Mouse (Mus musculus) cortical plate, adult 2 months (tissue): ENCODE results near the gene Tff2. TPM values are rescaled to one million over a fixed set of nuclear protein-coding genes. Genes with fewer than 3 reads are reported as not detected.
A peak's percentile ranks its signal among the peaks of the same experiment; 100 is the strongest.

Experiments used
- H3K27ac ChIP-seq: fragments of 200-500 bp; 2 replicates; pipeline ENCODE4 v1.5.1; 2012; ENCODE audit warnings: low read length, control low read depth, inconsistent platforms; ENCODE audit not compliant: insufficient read depth
- H3K4me1 ChIP-seq: fragments of 200-500 bp; 2 replicates; pipeline ENCODE4 v1.6.1; 2011; ENCODE audit warnings: low read length; ENCODE audit not compliant: control insufficient read depth, insufficient read depth
- H3K4me3 ChIP-seq: fragments of 200-500 bp; 2 replicates; pipeline ENCODE4 v1.5.1; 2011; ENCODE audit warnings: mild to moderate bottlenecking, low read length, control low read depth; ENCODE audit not compliant: insufficient read depth
- CTCF ChIP-seq: fragments of 200-500 bp; IDR thresholded peaks from 2 replicates; pipeline ENCODE4 v1.5.1; 2011; ENCODE audit warnings: mild to moderate bottlenecking, control low read depth, low read length; ENCODE audit not compliant: insufficient read depth; ENCODE audit errors: extremely low read depth
- POLR2A ChIP-seq: fragments of 200-500 bp; IDR thresholded peaks from 2 replicates; pipeline ENCODE4 v1.6.1; 2011; ENCODE audit warnings: mild to moderate bottlenecking, low read length, control low read depth; ENCODE audit not compliant: insufficient read depth; ENCODE audit errors: extremely low read depth
- polyA plus RNA-seq: library from polyadenylated mRNA; depleted of rRNA; stranded (reverse); fragments of >200 nt; gene quantifications from 2 replicates; pipeline ENCODE4 v1.2.3, GENCODE M21; 2012

The Tff2 gene
- polyA plus RNA-seq, 1 experiment = not detected

GRCm38 (mm10) chr17:31119429-31119828, 24.7 kb downstream of the Tff2 start:
- Histone ChIP-seq H3K4me3 (no peak overlapping the region), H3K27ac (no peak overlapping the region), H3K4me1 (no peaks in the 10 kb centered on the region)
- TF ChIP-seq CTCF (peak; percentile 88), POLR2A (no peak)

- TF ChIP-seq CTCF (no peak), POLR2A (no peak)
These were observed 26.1 kb downstream of the Tff2 start for GRCm38 (mm10) chr17:31117946-31118345.

GRCm38 (mm10) chr17:31116063-31116462, 28.0 kb downstream of the Tff2 start:
- H3K27ac ChIP-seq = no peak overlapping the region
- no peak for TF ChIP-seq CTCF
- TF ChIP-seq POLR2A = no peak
- H3K4me3 ChIP-seq = no peak overlapping the region
- no peaks in the 10 kb centered on the region for H3K4me1 ChIP-seq

More at GRCm38 (mm10) chr17:31117946-31118345, 26.1 kb downstream of the Tff2 start:
- H3K4me1 ChIP-seq = no peaks in the 10 kb centered on the region
- H3K4me3 ChIP-seq = no peak overlapping the region
- no peak overlapping the region for H3K27ac ChIP-seq

GRCm38 (mm10) chr17:31113191-31113856, 30.8 kb downstream of the Tff2 start:
- H3K4me1 ChIP-seq = no peaks in the 10 kb centered on the region
- no peak overlapping the region for H3K4me3 ChIP-seq
- no peak for TF ChIP-seq CTCF
- TF ChIP-seq POLR2A = no peak
- H3K27ac ChIP-seq = peak overlapping the region; percentile 32; the same call in 1 of the 2 replicates

GRCm38 (mm10) chr17:31108388-31108787, 35.7 kb downstream of the Tff2 start:
- Histone ChIP-seq H3K27ac (no peak overlapping the region), H3K4me1 (no peaks in the 10 kb centered on the region), H3K4me3 (no peak overlapping the region)
- TF ChIP-seq CTCF = no peak
- no peak for TF ChIP-seq POLR2A

GRCm38 (mm10) chr17:31103823-31104222, 40.3 kb downstream of the Tff2 start:
- TF ChIP-seq CTCF (no peak), POLR2A (no peak)
- Histone ChIP-seq H3K4me3 (no peak overlapping the region), H3K4me1 (peaks cover 3% of the 10 kb centered on the region), H3K27ac (no peak overlapping the region)

GRCm38 (mm10) chr17:31103007-31103570, 41.0 kb downstream of the Tff2 start:
- Histone ChIP-seq H3K27ac (no peak overlapping the region), H3K4me1 (peaks cover 3% of the 10 kb centered on the region), H3K4me3 (no peak overlapping the region)
- no peak for TF ChIP-seq POLR2A
- TF ChIP-seq CTCF = no peak

- Histone ChIP-seq H3K27ac (no peak overlapping the region), H3K4me3 (no peak overlapping the region), H3K4me1 (peaks cover 3% of the 10 kb centered on the region)
- no peak for TF ChIP-seq CTCF
- no peak for TF ChIP-seq POLR2A
These were observed 45.3 kb downstream of the Tff2 start for GRCm38 (mm10) chr17:31098788-31099187.

- TF ChIP-seq POLR2A (no peak), CTCF (no peak)
- peaks cover 3% of the 10 kb centered on the region for H3K4me1 ChIP-seq
- H3K27ac ChIP-seq = no peak overlapping the region
- no peak overlapping the region for H3K4me3 ChIP-seq
These were observed 47.2 kb downstream of the Tff2 start for GRCm38 (mm10) chr17:31096893-31097292.

- Histone ChIP-seq H3K4me1 (peaks cover 7% of the 10 kb centered on the region), H3K4me3 (no peak overlapping the region), H3K27ac (no peak overlapping the region)
- no peak for TF ChIP-seq CTCF
- no peak for TF ChIP-seq POLR2A
These were observed 48.5 kb downstream of the Tff2 start for GRCm38 (mm10) chr17:31095570-31095969.
